Mouse (Mus musculus) C2C12 (cell line): ENCODE data around the gene Jam3.

ENCODE experiments used
- CTCF ChIP-seq: IDR thresholded peaks from one replicate; pipeline ENCODE4 v1.5.1; 2011; ENCODE audit not compliant: control insufficient read depth, insufficient read depth, insufficient read length
- FOSL1 ChIP-seq: IDR thresholded peaks from one replicate; pipeline ENCODE4 v1.8.0; 2011; ENCODE audit warnings: mild to moderate bottlenecking, low read length; ENCODE audit not compliant: poor library complexity, insufficient read depth, severe bottlenecking
- MAX ChIP-seq: IDR thresholded peaks from one replicate; pipeline ENCODE4 v1.6.1; 2011; ENCODE audit warnings: mild to moderate bottlenecking, control low read depth
- MYOG ChIP-seq: IDR thresholded peaks from one replicate; pipeline ENCODE4 v1.6.1; 2011; ENCODE audit not compliant: control insufficient read depth, insufficient read length; ENCODE audit errors: extremely low read depth
- USF1 ChIP-seq: IDR thresholded peaks from one replicate; pipeline ENCODE4 v1.6.1; 2011; ENCODE audit warnings: low read depth, mild to moderate bottlenecking, control low read depth, moderate library complexity

- TF ChIP-seq CTCF (no peak), FOSL1 (no peak), MAX (no peak), USF1 (no peak), MYOG (no peak)
These were observed 34.0 kb downstream of the Jam3 start for GRCm38 (mm10) chr9:27121254-27121653.
